Mouse (Mus musculus): ENCODE measurements at regions not wholly inside any gene's neighbourhood (a gene's known extent, or its start where the extent isn't known, plus 50 kb on each side); places are given as distances from the start of the nearest gene placed in this dataset.
"Not testable (repeated sequence)": the region's sequence is repeated elsewhere in the genome, so short reads cannot be mapped to it uniquely, and the experiment has no call there.

DNA sequence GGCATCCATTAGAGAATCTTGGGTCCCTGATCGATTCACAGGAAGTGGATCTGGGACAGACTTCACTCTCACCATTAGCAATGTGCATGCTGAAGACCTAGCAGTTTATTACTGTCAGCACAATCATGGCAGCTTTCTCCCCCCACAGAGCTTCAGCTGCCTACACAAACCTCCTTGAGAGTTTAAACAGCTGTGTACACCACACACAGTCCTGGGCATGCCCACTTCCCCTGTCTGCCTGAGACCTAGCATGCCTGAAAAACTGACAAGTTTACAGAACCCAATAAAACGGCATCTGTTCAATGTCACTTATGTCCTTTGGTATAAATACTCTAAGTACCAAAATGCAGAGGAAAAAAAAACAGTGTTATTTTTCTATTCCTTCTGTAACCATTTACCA, 435.7 kb downstream of the Rpia start:
- Histone ChIP-seq H3K4me2 (no peak overlapping the region), H3K4me1 (ENCODE audit: insufficient read depth) (no peaks in the 10 kb centered on the region), H3K27ac (ENCODE audit: low read depth) (no peak overlapping the region), H3K27me3 (ENCODE audit: insufficient read depth, low read length) (no peaks in the 10 kb centered on the region), H3K9ac (no peak overlapping the region), H3K9me3 (ENCODE audit: low read depth, low read length) (no peaks in the 10 kb centered on the region), H3K36me3 (ENCODE audit: insufficient read depth) (no peaks in the 10 kb centered on the region), H3K4me3 (ENCODE audit: low read depth, low read length) (no peak overlapping the region)
- peak; percentile 60; the same call in 1 of the 2 replicates for ATAC-seq (ENCODE audit: insufficient read depth)
- 34% methylated on average over 2 of the region's 2 CpGs for WGBS
- TF ChIP-seq CTCF (IDR thresholded peaks at IDR 0.05; ENCODE audit: low read depth): no peak
- peak; percentile 27 for DNase-seq

GRCm38 (mm10) chr6:70342147-70342546, 449.9 kb downstream of the Rpia start:
- DNase-seq: peak; percentile 22
- no peak overlapping the region for H3K4me2 ChIP-seq
- no peaks in the 10 kb centered on the region for H3K36me3 ChIP-seq (ENCODE audit: insufficient read depth)
- H3K9ac ChIP-seq: no peak overlapping the region
- no peak overlapping the region for H3K4me3 ChIP-seq (ENCODE audit: low read depth, low read length)
- H3K27ac ChIP-seq (ENCODE audit: low read depth): no peak overlapping the region
- ATAC-seq (ENCODE audit: insufficient read depth): no peak
- H3K9me3 ChIP-seq (ENCODE audit: low read depth, low read length): no peaks in the 10 kb centered on the region
- WGBS: 71% methylated on average over 5 of the region's 5 CpGs
- H3K27me3 ChIP-seq (ENCODE audit: insufficient read depth, low read length): no peaks in the 10 kb centered on the region
- H3K4me1 ChIP-seq (ENCODE audit: insufficient read depth): no peaks in the 10 kb centered on the region
- TF ChIP-seq CTCF (IDR thresholded peaks at IDR 0.05; ENCODE audit: low read depth): peak; percentile 11; the same call in 1 of the 2 replicates

- not testable (repeated sequence) for H3K36me3 ChIP-seq (ENCODE audit: insufficient read depth); H3K9ac ChIP-seq; H3K4me3 ChIP-seq (ENCODE audit: low read depth, low read length); H3K27ac ChIP-seq (ENCODE audit: low read depth); H3K9me3 ChIP-seq (ENCODE audit: low read depth, low read length); H3K27me3 ChIP-seq (ENCODE audit: insufficient read depth, low read length); DNase-seq; H3K4me1 ChIP-seq (ENCODE audit: insufficient read depth); H3K4me2 ChIP-seq; ATAC-seq (ENCODE audit: insufficient read depth)
- WGBS: 62% methylated on average over 2 of the region's 2 CpGs
These were observed 451.3 kb downstream of the Rpia start for GRCm38 (mm10) chr6:70340691-70341090.

DNA sequence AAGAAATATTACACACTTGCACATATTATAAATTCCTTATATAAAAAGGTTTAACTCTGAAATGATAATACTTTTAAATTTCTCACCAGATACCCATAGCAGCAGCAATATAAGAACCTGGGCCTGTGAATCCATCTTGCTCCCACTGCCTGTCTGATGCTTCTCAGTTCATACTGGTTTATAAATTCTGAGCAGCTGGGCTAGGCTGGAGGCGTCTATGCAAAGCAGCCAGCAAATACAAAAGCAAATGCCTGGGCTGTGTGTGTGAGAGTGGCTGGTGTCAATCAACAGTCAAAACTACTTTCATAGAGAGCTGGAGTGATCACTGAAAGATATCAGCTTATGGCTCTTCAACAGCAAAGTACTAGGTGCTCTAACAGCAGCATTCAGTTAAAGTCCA, 476.7 kb downstream of the Rpia start:
- no peak overlapping the region for H3K27ac ChIP-seq (ENCODE audit: low read depth)
- no peaks in the 10 kb centered on the region for H3K36me3 ChIP-seq (ENCODE audit: insufficient read depth)
- TF ChIP-seq CTCF (IDR thresholded peaks at IDR 0.05; ENCODE audit: low read depth): no peak
- WGBS: 58% methylated on average over 1 of the region's 1 CpGs
- no peak for ATAC-seq (ENCODE audit: insufficient read depth)
- no peaks in the 10 kb centered on the region for H3K9me3 ChIP-seq (ENCODE audit: low read depth, low read length)
- H3K4me3 ChIP-seq (ENCODE audit: low read depth, low read length): no peak overlapping the region
- H3K4me1 ChIP-seq (ENCODE audit: insufficient read depth): no peaks in the 10 kb centered on the region
- H3K4me2 ChIP-seq: no peak overlapping the region
- DNase-seq: no peak
- H3K27me3 ChIP-seq (ENCODE audit: insufficient read depth, low read length): no peaks in the 10 kb centered on the region
- H3K9ac ChIP-seq: no peak overlapping the region

- ATAC-seq (ENCODE audit: insufficient read depth): peak; percentile 35; the same call in 1 of the 2 replicates
These were observed 477.4 kb downstream of the Rpia start for GRCm38 (mm10) chr6:70314667-70315066.

GRCm38 (mm10) chr6:70301100-70301499, 490.9 kb downstream of the Rpia start:
- not testable (repeated sequence) for H3K4me1 ChIP-seq (ENCODE audit: insufficient read depth); DNase-seq; ATAC-seq (ENCODE audit: insufficient read depth); H3K27me3 ChIP-seq (ENCODE audit: insufficient read depth, low read length); H3K4me3 ChIP-seq (ENCODE audit: low read depth, low read length); H3K27ac ChIP-seq (ENCODE audit: low read depth); H3K9me3 ChIP-seq (ENCODE audit: low read depth, low read length); H3K4me2 ChIP-seq; H3K36me3 ChIP-seq (ENCODE audit: insufficient read depth); H3K9ac ChIP-seq

More at GRCm38 (mm10) chr6:70314667-70315066, 477.4 kb downstream of the Rpia start:
- not testable (repeated sequence) for H3K36me3 ChIP-seq (ENCODE audit: insufficient read depth); H3K9ac ChIP-seq; H3K9me3 ChIP-seq (ENCODE audit: low read depth, low read length); H3K4me3 ChIP-seq (ENCODE audit: low read depth, low read length); H3K27me3 ChIP-seq (ENCODE audit: insufficient read depth, low read length); H3K4me1 ChIP-seq (ENCODE audit: insufficient read depth); H3K4me2 ChIP-seq; H3K27ac ChIP-seq (ENCODE audit: low read depth)
- WGBS: 52% methylated on average over 2 of the region's 2 CpGs
- DNase-seq: peak; percentile 10

DNA sequence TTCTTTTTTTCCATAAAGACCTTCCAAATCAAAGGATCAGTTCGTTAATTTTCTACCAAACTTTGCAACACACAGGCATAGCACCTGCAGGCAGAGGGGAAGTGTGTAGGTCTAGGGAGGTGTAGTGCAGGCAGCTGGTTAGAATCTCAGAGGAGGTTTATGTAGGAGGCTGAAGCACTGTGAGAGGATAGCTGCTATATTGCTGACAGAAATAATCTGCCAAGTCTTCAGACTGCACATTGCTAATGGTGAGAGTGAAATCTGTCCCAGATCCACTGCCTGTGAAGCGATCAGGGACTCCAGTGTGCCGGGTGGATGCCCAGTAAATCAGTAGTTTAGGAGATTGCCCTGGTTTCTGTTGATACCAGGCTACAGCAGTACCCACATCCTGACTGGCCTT, 531.8 kb downstream of the Rpia start:
- not testable (repeated sequence) for H3K4me2 ChIP-seq; H3K27me3 ChIP-seq (ENCODE audit: insufficient read depth, low read length); DNase-seq; H3K36me3 ChIP-seq (ENCODE audit: insufficient read depth); H3K9ac ChIP-seq; H3K27ac ChIP-seq (ENCODE audit: low read depth); ATAC-seq (ENCODE audit: insufficient read depth); H3K9me3 ChIP-seq (ENCODE audit: low read depth, low read length); H3K4me3 ChIP-seq (ENCODE audit: low read depth, low read length); H3K4me1 ChIP-seq (ENCODE audit: insufficient read depth)
- 60% methylated on average over 3 of the region's 3 CpGs for WGBS

DNA sequence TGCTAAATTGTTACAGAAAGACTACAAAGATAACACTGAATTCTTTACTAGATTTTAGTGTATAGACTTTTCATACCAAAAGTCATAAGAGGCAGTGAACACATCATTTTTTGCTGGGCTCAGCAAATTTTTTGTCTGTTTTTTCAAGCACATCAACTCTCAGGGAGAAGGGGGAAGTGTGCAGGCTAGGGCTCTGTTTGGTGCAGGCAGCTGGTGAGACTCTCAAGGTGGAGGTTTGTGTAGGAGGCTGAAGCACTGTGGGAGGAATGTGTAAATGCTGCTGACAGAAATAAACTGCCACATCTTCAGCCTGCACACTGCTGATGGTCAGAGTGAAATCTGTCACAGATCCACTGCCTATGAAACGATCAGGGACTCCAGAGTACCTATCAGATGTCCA, 551.9 kb downstream of the Rpia start:
- WGBS: no CpG with 5 or more reads among the region's 1 CpGs
- DNase-seq; H3K4me2 ChIP-seq; H3K4me3 ChIP-seq (ENCODE audit: low read depth, low read length); H3K4me1 ChIP-seq (ENCODE audit: insufficient read depth); H3K27me3 ChIP-seq (ENCODE audit: insufficient read depth, low read length); H3K36me3 ChIP-seq (ENCODE audit: insufficient read depth); H3K27ac ChIP-seq (ENCODE audit: low read depth); H3K9ac ChIP-seq; ATAC-seq (ENCODE audit: insufficient read depth); H3K9me3 ChIP-seq (ENCODE audit: low read depth, low read length): not testable (repeated sequence)

Measured in lung, embryonic 14.5 days (tissue).